Mouse (Mus musculus) spleen, adult 2 months (tissue): ENCODE measurements around the gene Cbs.

Experiments used
- CTCF ChIP-seq: fragments of 200-500 bp; IDR thresholded peaks from 2 replicates; pipeline ENCODE4 v1.5.1; 2011; ENCODE audit warnings: mild to moderate bottlenecking, inconsistent platforms; ENCODE audit not compliant: insufficient read depth, insufficient read length, insufficient replicate concordance; ENCODE audit errors: extremely low read depth
- POLR2A ChIP-seq: fragments of 200-500 bp; IDR thresholded peaks from 2 replicates; pipeline ENCODE4 v1.6.1; 2011; ENCODE audit warnings: low read depth, low read length, inconsistent platforms

DNA sequence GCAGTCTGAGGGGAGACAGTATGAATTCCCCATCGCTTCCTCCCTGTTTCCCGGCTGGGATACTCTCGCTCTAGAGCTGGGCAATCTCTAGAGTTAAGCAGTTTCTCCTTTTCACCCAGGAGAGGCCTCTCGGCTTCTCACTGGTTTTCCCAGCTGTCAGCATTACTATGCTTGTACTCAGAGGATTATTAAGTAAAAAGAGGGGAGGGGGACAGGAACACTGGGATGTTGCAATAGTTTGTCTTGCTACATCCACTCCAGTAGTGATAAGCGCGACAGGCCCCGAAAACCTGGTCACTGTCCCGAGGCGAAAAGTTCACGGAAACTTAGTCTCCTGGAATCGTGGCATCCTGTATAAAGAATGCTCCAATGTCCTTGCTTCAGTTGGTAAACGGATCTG is 35.2 kb upstream of the Cbs start:
- TF ChIP-seq CTCF: no peak
- TF ChIP-seq POLR2A: no peak
